Mouse (Mus musculus) neutrophil, adult 65 days (primary cell): Measurements from ENCODE around the gene Rmdn2. TPM values are rescaled to one million over a fixed set of nuclear protein-coding genes. Genes with fewer than 3 reads are reported as not detected.

ENCODE experiments used
- total RNA-seq: library from RNA; stranded (reverse); gene quantifications from 2 replicates; pipeline ENCODE4 v1.2.4, GENCODE M21; 2023

Rmdn2 gene
- total RNA-seq: 1.2 and 1.6 TPM in 2 replicates

GRCm38 (mm10) chr17:79611545-79611944, at the start of gene Rmdn2:
TSS of gene Rmdn2 (plus strand) at chr17:79611863.

GRCm38 (mm10) chr17:79714931-79715637, 103.4 kb downstream of the Rmdn2 start, which contains the start of gene Cyp1b1:
TSS of gene Cyp1b1 (minus strand) at chr17:79715061.

Other genes starting within 250 kb of the Rmdn2 start
- gene Cyp1b1, start 103.2 kb downstream of the Rmdn2 start, total RNA-seq: 0.16 TPM in 1 of 2 replicates, not detected in the other